Comparison of ENCODE assay signal across 13 mouse cellular contexts in genomic region chr10:59813759-59814158, GRCm38 (mm10).
"Had no signal": no experiment of that assay in that cellular context is flagged by ENCODE, and none has a peak within 500 bp of the region (broad histone marks: within the 10 kb centered on the region; RNA-seq: fewer than 3 reads in every experiment).

No protein-coding gene starts in this region.

- H3K4me2 ChIP-seq: limb, embryonic 15.5 days; lung, embryonic 14.5 days; neural tube, embryonic 12.5 days had no signal

- H3K36me3 ChIP-seq: limb, embryonic 15.5 days; neural tube, embryonic 12.5 days had no signal

- H3K27me3 ChIP-seq: limb, embryonic 15.5 days; neural tube, embryonic 12.5 days had no signal

- H3K4me3 ChIP-seq: limb, embryonic 15.5 days; midbrain, embryonic 10.5 days; neural tube, embryonic 12.5 days had no signal

- DNase-seq: kidney, adult 11 months; kidney, adult 9 months; kidney, postnatal 36 days; lung, embryonic 14.5 days; lung, postnatal 10 days; lung, postnatal 4 days; midbrain, embryonic 14.5 days; right cerebral cortex, postnatal 14 days; thymus, adult 18-20 months; thymus, postnatal 14 days had no signal
